Mouse (Mus musculus) liver, embryonic 12.5 days (tissue): ENCODE measurements around the gene Ttc7b. TPM values are rescaled to one million over a fixed set of nuclear protein-coding genes. Genes with fewer than 3 reads are reported as not detected.

Source experiments
- ATAC-seq: fragments of 200-750 bp; cut with Nextera tagmentation; 2 replicates; pipeline ENCODE4 v1.8.0; 2017; ENCODE audit warnings: moderate number of reproducible peaks, mild to moderate bottlenecking, moderate library complexity
- H3K27ac ChIP-seq: fragments of 300-500 bp; sonication (generic); 2 replicates; pipeline ENCODE4 v1.5.1; 2016; ENCODE audit warnings: mild to moderate bottlenecking
- H3K27me3 ChIP-seq: fragments of 300-500 bp; sonication (generic); replicated peaks from 2 replicates; pipeline ENCODE4 v1.6.1; 2016; ENCODE audit warnings: mild to moderate bottlenecking, moderate library complexity
- H3K36me3 ChIP-seq: fragments of 300-500 bp; sonication (generic); 2 replicates; pipeline ENCODE4 v1.6.1; 2016; ENCODE audit warnings: mild to moderate bottlenecking, moderate library complexity
- H3K4me1 ChIP-seq: fragments of 300-500 bp; sonication (generic); 2 replicates; pipeline ENCODE4 v1.6.1; 2016
- H3K4me2 ChIP-seq: fragments of 300-500 bp; sonication (generic); 2 replicates; pipeline ENCODE4 v1.6.1; 2016; ENCODE audit warnings: mild to moderate bottlenecking, moderate library complexity
- H3K4me3 ChIP-seq: fragments of 300-500 bp; sonication (generic); 2 replicates; pipeline ENCODE4 v1.5.1; 2016; ENCODE audit warnings: mild to moderate bottlenecking, moderate library complexity
- H3K9ac ChIP-seq: fragments of 300-500 bp; sonication (generic); 2 replicates; pipeline ENCODE4 v1.6.1; 2016; ENCODE audit warnings: mild to moderate bottlenecking, moderate library complexity
- H3K9me3 ChIP-seq: fragments of 300-500 bp; sonication (generic); replicated peaks from 2 replicates; pipeline ENCODE4 v1.6.1; 2016; ENCODE audit warnings: mild to moderate bottlenecking, moderate library complexity
- WGBS: fragments of 180-500 bp; shearing (Covaris S2); methylation state at CpG from one replicate; pipeline ENCODE4 v1.1.7; 2016; ENCODE audit not compliant: insufficient replicate concordance; 5-methylcytosine and 5-hydroxymethylcytosine counted together
- polyA plus RNA-seq: library from polyadenylated mRNA; unstranded; fragments of >200 nt; fragmentation: Nextera tagmentation; extraction: Ambion mirVana; gene quantifications from 2 replicates; pipeline ENCODE4 v1.2.1, GENCODE M21; 2016

The Ttc7b gene
- polyA plus RNA-seq, 1 experiment from 2014 or later: 2.2 TPM

- 73% methylated on average over 8 of the region's 8 CpGs for WGBS
- H3K4me1 ChIP-seq: peaks cover 8% of the 10 kb centered on the region; the same call in 1 of the 2 replicates
- H3K9me3 ChIP-seq: no peaks in the 10 kb centered on the region
- no peak overlapping the region for H3K27ac ChIP-seq
- no peak overlapping the region for H3K4me2 ChIP-seq
- peaks cover 11% of the 10 kb centered on the region; the same call in 1 of the 2 replicates for H3K36me3 ChIP-seq
- no peak overlapping the region for H3K9ac ChIP-seq
- H3K27me3 ChIP-seq: no peaks in the 10 kb centered on the region
- H3K4me3 ChIP-seq: no peak overlapping the region
- no peak for ATAC-seq
Observed at GRCm38 (mm10) chr12:100405512-100406030, 115.1 kb downstream of the Ttc7b start.

GRCm38 (mm10) chr12:100404430-100404829, 116.2 kb downstream of the Ttc7b start:
- H3K27me3 ChIP-seq: no peaks in the 10 kb centered on the region
- H3K4me3 ChIP-seq: no peak overlapping the region
- ATAC-seq: no peak
- peaks cover 8% of the 10 kb centered on the region; the same call in 1 of the 2 replicates for H3K4me1 ChIP-seq
- H3K9ac ChIP-seq: no peak overlapping the region
- no peak overlapping the region for H3K27ac ChIP-seq
- H3K9me3 ChIP-seq: no peaks in the 10 kb centered on the region
- no peak overlapping the region for H3K4me2 ChIP-seq
- 73% methylated on average over 3 of the region's 3 CpGs for WGBS
- H3K36me3 ChIP-seq: peaks cover 14% of the 10 kb centered on the region; the same call in 1 of the 2 replicates

GRCm38 (mm10) chr12:100403005-100403324, 117.7 kb downstream of the Ttc7b start:
- Histone ChIP-seq H3K4me1 (peaks cover 8% of the 10 kb centered on the region; the same call in 1 of the 2 replicates), H3K27ac (no peak overlapping the region), H3K36me3 (peaks cover 17% of the 10 kb centered on the region), H3K4me3 (no peak overlapping the region), H3K9ac (no peak overlapping the region), H3K27me3 (no peaks in the 10 kb centered on the region), H3K9me3 (no peaks in the 10 kb centered on the region), H3K4me2 (no peak overlapping the region)
- no peak for ATAC-seq
- 76% methylated on average over 4 of the region's 4 CpGs for WGBS

GRCm38 (mm10) chr12:100402296-100403004, 118.2 kb downstream of the Ttc7b start:
- H3K4me1 ChIP-seq: peaks cover 8% of the 10 kb centered on the region; the same call in 1 of the 2 replicates
- H3K27me3 ChIP-seq: no peaks in the 10 kb centered on the region
- H3K9me3 ChIP-seq: no peaks in the 10 kb centered on the region
- H3K27ac ChIP-seq: no peak overlapping the region
- H3K9ac ChIP-seq: no peak overlapping the region
- ATAC-seq: no peak
- no peak overlapping the region for H3K4me2 ChIP-seq
- H3K36me3 ChIP-seq: peaks cover 17% of the 10 kb centered on the region
- no peak overlapping the region for H3K4me3 ChIP-seq
- 68% methylated on average over 10 of the region's 10 CpGs for WGBS

GRCm38 (mm10) chr12:100400119-100400518, 120.5 kb downstream of the Ttc7b start:
- no peaks in the 10 kb centered on the region for H3K9me3 ChIP-seq
- H3K9ac ChIP-seq: no peak overlapping the region
- H3K36me3 ChIP-seq: peaks cover 17% of the 10 kb centered on the region
- H3K4me2 ChIP-seq: no peak overlapping the region
- H3K27me3 ChIP-seq: no peaks in the 10 kb centered on the region
- H3K4me3 ChIP-seq: no peak overlapping the region
- no peak overlapping the region for H3K27ac ChIP-seq
- WGBS: 74% methylated on average over 3 of the region's 3 CpGs
- ATAC-seq: no peak; the same call in 1 of the 2 replicates
- no peaks in the 10 kb centered on the region for H3K4me1 ChIP-seq

- Histone ChIP-seq H3K4me3 (no peak overlapping the region), H3K27me3 (no peaks in the 10 kb centered on the region), H3K9me3 (no peaks in the 10 kb centered on the region), H3K4me2 (no peak overlapping the region), H3K9ac (no peak overlapping the region), H3K36me3 (peaks cover 25% of the 10 kb centered on the region), H3K27ac (no peak overlapping the region), H3K4me1 (no peaks in the 10 kb centered on the region)
- WGBS: 68% methylated on average over 5 of the region's 5 CpGs
- ATAC-seq: no peak
Observed at GRCm38 (mm10) chr12:100399126-100399727, 121.4 kb downstream of the Ttc7b start.

GRCm38 (mm10) chr12:100398268-100398943, 122.2 kb downstream of the Ttc7b start:
- WGBS: 68% methylated on average over 8 of the region's 8 CpGs

GRCm38 (mm10) chr12:100397432-100398146, 123.0 kb downstream of the Ttc7b start:
- WGBS: 85% methylated on average over 15 of the region's 15 CpGs
- H3K4me1 ChIP-seq: peaks cover 13% of the 10 kb centered on the region
- peaks cover 25% of the 10 kb centered on the region for H3K36me3 ChIP-seq
- ATAC-seq: no peak
- no peak overlapping the region for H3K4me2 ChIP-seq
- no peak overlapping the region for H3K27ac ChIP-seq
- no peak overlapping the region for H3K9ac ChIP-seq
- no peaks in the 10 kb centered on the region for H3K27me3 ChIP-seq
- no peaks in the 10 kb centered on the region for H3K9me3 ChIP-seq
- no peak overlapping the region for H3K4me3 ChIP-seq

More at GRCm38 (mm10) chr12:100398268-100398943, 122.2 kb downstream of the Ttc7b start:
- no peak overlapping the region for H3K27ac ChIP-seq
- H3K9ac ChIP-seq: no peak overlapping the region
- no peaks in the 10 kb centered on the region for H3K9me3 ChIP-seq
- peaks cover 8% of the 10 kb centered on the region for H3K4me1 ChIP-seq
- ATAC-seq: no peak
- H3K4me2 ChIP-seq: no peak overlapping the region
- peaks cover 27% of the 10 kb centered on the region for H3K36me3 ChIP-seq
- no peaks in the 10 kb centered on the region for H3K27me3 ChIP-seq
- no peak overlapping the region for H3K4me3 ChIP-seq

GRCm38 (mm10) chr12:100396806-100397205, 123.8 kb downstream of the Ttc7b start:
- Histone ChIP-seq H3K27me3 (no peaks in the 10 kb centered on the region), H3K4me2 (no peak overlapping the region), H3K9me3 (no peaks in the 10 kb centered on the region), H3K4me1 (peaks cover 15% of the 10 kb centered on the region), H3K36me3 (peaks cover 25% of the 10 kb centered on the region), H3K4me3 (no peak overlapping the region), H3K9ac (no peak overlapping the region), H3K27ac (no peak overlapping the region)
- WGBS: 83% methylated on average over 2 of the region's 2 CpGs
- no peak for ATAC-seq

GRCm38 (mm10) chr12:100393532-100393931, 127.1 kb downstream of the Ttc7b start:
- no peak overlapping the region for H3K9ac ChIP-seq
- peaks cover 19% of the 10 kb centered on the region for H3K36me3 ChIP-seq
- 0 out of 2 replicates have a peak overlapping the region, but pooled peaks have one; percentile 28 for H3K4me2 ChIP-seq
- H3K27ac ChIP-seq: no peak overlapping the region
- no peaks in the 10 kb centered on the region for H3K27me3 ChIP-seq
- no peak overlapping the region for H3K4me3 ChIP-seq
- peak; percentile 78 for ATAC-seq
- WGBS: 42% methylated on average over 3 of the region's 3 CpGs
- peaks cover 17% of the 10 kb centered on the region for H3K4me1 ChIP-seq
- H3K9me3 ChIP-seq: no peaks in the 10 kb centered on the region

GRCm38 (mm10) chr12:100393109-100393508, 127.5 kb downstream of the Ttc7b start:
- Histone ChIP-seq H3K36me3 (peaks cover 19% of the 10 kb centered on the region; the same call in 1 of the 2 replicates), H3K4me3 (no peak overlapping the region), H3K9me3 (no peaks in the 10 kb centered on the region), H3K27me3 (no peaks in the 10 kb centered on the region), H3K27ac (no peak overlapping the region), H3K4me2 (0 out of 2 replicates have a peak overlapping the region, but pooled peaks have one; percentile 28), H3K4me1 (peaks cover 17% of the 10 kb centered on the region), H3K9ac (no peak overlapping the region)
- WGBS: 68% methylated on average over 3 of the region's 3 CpGs
- no peak for ATAC-seq
